Mouse (Mus musculus): ENCODE measurements around the gene Rab11fip3.

Gene Rab11fip3

GRCm38 (mm10) chr17:25961566-25961965 is 107.8 kb downstream of the Rab11fip3 start:
- ATAC-seq (ENCODE audit: insufficient number of reproducible peaks, low FRiP score, low TSS enrichment): no peak

DNA sequence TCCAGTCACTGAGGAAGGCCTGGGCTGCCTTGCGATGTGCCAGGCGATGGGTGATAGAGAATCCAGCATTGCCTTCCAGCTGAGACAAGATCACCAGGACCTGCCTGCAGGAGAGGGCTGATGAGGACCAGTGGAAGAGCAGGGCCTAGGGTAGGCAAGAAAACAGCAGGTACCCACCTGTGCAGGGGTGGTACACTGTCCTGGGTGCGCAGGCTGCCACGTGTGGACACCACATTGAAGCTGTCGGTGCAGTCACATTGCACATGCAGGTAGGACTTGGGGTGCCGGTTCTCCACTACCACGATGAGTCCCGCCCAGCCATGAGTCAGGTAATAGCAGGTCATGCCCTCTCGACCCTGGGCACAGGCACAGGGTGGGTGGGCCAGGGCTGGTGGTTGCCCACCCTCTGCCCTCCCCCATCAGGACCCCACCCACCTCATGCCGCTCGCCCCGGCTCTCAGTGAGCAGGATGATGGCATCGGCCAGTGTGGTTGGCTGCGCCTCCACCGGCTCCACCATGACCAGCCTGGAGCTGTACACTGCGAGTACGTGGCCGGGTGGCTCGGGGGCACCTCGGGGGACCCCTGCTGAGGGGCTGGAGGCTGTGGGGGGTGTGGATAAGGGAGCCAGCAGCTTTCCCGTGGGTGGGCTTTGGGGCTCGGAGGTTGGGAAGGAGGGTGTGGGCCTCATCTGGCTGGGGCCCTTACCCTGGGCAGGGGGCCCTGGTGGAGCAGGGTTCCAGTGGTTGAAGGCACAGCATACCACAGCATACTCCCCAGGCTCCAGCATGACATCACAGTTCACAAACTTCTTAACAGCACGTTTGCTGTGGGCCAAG is 109.5 kb downstream of the Rab11fip3 start:
- no peak for ATAC-seq (ENCODE audit: insufficient number of reproducible peaks, low FRiP score, low TSS enrichment)

GRCm38 (mm10) chr17:25958771-25959494 is 110.4 kb downstream of the Rab11fip3 start:
- ATAC-seq (ENCODE audit: insufficient number of reproducible peaks, low FRiP score, low TSS enrichment): no peak

DNA sequence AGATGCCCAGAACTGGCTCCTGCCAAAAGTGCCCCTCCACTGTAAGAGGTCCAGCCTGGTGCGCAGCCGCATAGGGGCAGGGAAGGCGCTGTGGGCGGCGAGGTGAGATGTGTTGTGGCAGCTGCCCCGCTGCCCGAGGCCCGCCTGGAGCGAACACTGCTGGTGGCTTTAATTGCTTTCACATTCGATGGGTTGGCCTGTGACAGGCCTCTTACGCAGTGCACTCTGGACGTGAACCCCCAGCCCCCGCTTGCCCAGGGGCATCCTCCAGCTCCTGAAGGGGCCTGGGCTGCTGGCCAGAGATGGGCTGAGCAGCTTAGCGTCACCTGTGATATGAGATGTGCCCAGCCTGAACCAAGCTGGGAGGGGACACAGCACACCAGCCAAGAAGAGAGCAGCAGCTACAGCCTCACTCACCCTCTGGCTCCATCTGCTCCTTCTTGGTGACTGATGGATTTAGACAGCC is 111.7 kb downstream of the Rab11fip3 start:
- no peak for ATAC-seq (ENCODE audit: insufficient number of reproducible peaks, low FRiP score, low TSS enrichment)

GRCm38 (mm10) chr17:25956631-25957030 is 112.7 kb downstream of the Rab11fip3 start:
- ATAC-seq (ENCODE audit: insufficient number of reproducible peaks, low FRiP score, low TSS enrichment): no peak

- peak; percentile 71 for ATAC-seq (ENCODE audit: insufficient number of reproducible peaks, low FRiP score, low TSS enrichment)
Observed at GRCm38 (mm10) chr17:25956201-25956600, 113.2 kb downstream of the Rab11fip3 start.

- ATAC-seq (ENCODE audit: insufficient number of reproducible peaks, low FRiP score, low TSS enrichment): no peak
Observed at GRCm38 (mm10) chr17:25955736-25956135, 113.6 kb downstream of the Rab11fip3 start.

GRCm38 (mm10) chr17:25954671-25955070 is 114.7 kb downstream of the Rab11fip3 start:
- no peak for ATAC-seq (ENCODE audit: insufficient number of reproducible peaks, low FRiP score, low TSS enrichment)

- peak; percentile 21; the same call in 1 of the 2 replicates for ATAC-seq (ENCODE audit: insufficient number of reproducible peaks, low FRiP score, low TSS enrichment)
Observed at GRCm38 (mm10) chr17:25953161-25953560, 116.2 kb downstream of the Rab11fip3 start.

DNA sequence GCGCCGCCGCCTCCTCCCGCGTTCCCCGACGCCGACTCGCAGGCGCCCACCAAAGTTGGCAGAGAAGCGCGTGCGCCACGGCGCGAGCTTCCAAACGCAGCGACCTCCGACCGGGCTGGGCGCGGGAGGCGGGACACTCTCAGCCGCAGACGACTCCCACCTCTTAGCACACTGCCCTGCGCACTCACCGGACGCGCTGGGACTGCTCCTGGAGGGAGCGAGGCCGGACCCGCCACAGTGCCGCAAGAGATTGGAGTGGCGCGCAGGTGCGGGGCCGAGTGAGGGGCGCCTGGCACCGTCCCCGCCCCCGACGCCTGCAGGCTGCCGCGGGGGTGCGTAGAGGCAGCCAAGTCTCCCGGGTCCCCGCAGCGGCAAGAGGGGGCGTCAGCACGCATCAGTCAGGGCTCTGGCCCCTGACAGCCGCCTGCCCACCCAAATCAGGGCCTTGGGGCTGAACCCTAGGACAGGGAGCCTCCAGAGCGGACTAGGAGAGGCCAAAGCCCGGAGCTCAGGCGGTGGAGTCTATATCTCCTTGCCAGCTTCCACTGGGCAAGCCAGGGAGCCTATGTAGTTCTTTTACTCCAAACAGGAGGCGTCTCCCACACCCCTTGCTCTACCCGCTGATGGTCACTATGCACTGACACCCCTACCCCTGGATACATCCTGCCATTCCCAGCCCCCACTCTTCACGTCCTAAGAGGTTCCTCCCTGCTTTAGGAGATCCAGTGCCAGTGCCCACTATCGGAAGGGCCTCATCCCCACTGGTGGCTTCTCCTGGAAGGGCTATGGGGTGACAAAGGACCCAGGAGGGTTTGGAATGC is 117.3 kb downstream of the Rab11fip3 start, which contains the start of gene A930017K11Rik:
Gene A930017K11Rik, minus strand, starts transcription at position 763 of the 821 bp plus-strand sequence.
- ATAC-seq (ENCODE audit: insufficient number of reproducible peaks, low FRiP score, low TSS enrichment): no peak

DNA sequence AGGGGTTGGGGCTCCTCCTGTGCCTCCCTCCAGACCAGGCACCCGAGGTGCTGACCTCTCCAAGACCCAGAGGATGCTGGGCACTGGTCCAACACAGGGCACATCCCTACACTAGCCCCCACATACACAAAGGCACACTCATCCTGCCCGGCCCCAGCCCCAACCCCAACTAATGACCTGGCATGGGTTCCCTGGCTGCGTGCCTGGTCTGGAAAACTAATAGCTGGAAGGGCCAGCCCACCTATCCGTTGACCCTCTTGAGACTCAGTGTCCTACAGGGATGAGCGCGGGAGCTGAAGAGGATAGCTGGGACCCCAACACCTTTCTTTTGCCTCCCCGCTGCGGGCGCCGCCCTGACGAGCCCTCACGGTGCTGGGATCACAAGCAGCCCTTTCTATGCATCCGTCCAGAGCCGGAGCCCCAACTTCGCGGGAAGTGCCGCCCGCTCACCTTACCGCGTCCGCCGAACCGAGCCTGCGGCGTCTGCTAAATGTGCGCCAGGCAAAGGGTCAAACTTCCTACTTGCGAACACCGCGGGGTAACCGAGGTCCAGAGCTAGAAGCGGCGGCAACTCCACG is 118.0 kb downstream of the Rab11fip3 start:
- no peak for ATAC-seq (ENCODE audit: insufficient number of reproducible peaks, low FRiP score, low TSS enrichment)

- ATAC-seq (ENCODE audit: insufficient number of reproducible peaks, low FRiP score, low TSS enrichment): no peak
Observed at GRCm38 (mm10) chr17:25950706-25951105, 118.6 kb downstream of the Rab11fip3 start.

GRCm38 (mm10) chr17:25949981-25950380 is 119.4 kb downstream of the Rab11fip3 start:
- no peak for ATAC-seq (ENCODE audit: insufficient number of reproducible peaks, low FRiP score, low TSS enrichment)

- no peak for ATAC-seq (ENCODE audit: insufficient number of reproducible peaks, low FRiP score, low TSS enrichment)
Observed at GRCm38 (mm10) chr17:25948051-25948450, 121.3 kb downstream of the Rab11fip3 start.

- ATAC-seq (ENCODE audit: insufficient number of reproducible peaks, low FRiP score, low TSS enrichment): no peak
Observed at GRCm38 (mm10) chr17:25947576-25947975, 121.8 kb downstream of the Rab11fip3 start.

DNA sequence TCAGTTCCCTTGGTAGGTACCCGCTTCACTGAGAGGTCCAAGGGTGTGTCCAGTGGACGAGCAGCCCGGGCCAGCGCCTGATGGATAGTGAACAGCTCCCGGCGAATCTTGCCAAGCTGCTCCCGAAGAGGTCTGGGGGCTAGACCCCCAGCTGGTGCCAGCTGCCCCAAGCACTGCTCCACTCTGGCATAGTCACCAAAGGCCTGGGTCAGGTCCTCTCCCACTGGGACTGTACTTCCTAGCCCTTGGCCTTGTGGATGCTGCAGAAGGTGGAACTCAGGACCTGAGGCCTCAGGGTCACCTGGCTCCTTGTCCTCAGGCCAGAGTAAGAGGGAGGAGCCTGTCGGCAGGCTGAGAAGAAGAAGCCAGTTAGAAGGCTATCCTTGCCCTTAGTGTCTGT is 122.5 kb downstream of the Rab11fip3 start:
- no peak for ATAC-seq (ENCODE audit: insufficient number of reproducible peaks, low FRiP score, low TSS enrichment)

DNA sequence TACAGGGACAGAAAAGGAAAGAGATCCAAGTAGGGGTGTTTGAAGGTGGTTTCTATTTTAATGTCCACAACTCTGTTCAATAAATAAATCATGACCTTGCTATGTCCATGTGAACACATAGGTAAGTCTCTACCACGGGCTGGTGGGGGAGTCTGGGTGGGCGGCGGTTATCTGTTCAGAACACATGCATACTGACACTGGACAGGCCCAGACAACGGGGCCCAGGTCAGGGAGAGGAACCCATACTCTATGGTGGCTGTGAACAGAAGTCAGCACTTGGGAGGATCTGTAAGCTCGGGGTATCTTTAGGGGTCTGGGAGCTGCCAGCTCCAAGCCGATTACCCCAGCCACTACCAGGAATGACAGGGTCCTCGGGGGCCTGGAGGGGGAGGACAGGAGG is 123.0 kb downstream of the Rab11fip3 start:
- no peak for ATAC-seq (ENCODE audit: insufficient number of reproducible peaks, low FRiP score, low TSS enrichment)

DNA sequence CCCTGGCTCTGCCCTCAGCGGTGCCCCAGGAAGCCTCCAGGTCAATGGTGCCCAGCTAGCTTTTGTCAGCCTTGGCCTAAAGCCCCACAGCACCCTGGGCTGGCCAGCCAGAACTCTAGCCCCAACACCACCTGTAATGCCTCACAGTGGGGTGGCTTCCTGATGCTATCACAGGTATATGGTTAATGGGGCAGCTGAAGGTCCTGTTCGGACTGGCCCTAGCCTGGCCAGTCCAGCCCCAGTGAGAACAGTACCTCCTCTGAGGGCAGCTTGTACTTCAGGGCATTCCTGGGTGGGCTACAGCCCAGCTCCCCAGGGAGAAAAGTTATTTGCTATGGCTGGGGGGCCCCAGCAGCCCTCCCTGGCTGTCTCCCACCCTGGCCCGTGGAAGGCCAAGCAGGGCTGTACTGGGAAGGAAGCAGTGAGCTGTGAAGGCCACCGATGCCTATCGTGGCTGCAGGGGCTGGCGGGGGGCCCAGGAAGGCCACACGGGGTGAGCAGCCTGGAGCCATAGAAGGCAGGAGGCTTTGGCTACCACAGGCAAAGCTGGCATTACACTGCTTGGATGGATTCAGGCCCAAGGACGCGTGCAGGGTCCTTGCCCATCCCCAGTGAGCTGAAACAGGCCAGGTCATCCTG is 123.7 kb downstream of the Rab11fip3 start:
- ATAC-seq (ENCODE audit: insufficient number of reproducible peaks, low FRiP score, low TSS enrichment): no peak

- ATAC-seq (ENCODE audit: insufficient number of reproducible peaks, low FRiP score, low TSS enrichment): no peak
Observed at GRCm38 (mm10) chr17:25944366-25945163, 124.8 kb downstream of the Rab11fip3 start, which contains the start of the genes Pigq and Nhlrc4. Pigq (minus strand) TSS chr17:25944936. Nhlrc4 (minus strand) TSS chr17:25944961.
